Mouse (Mus musculus) G1E (cell line): ENCODE measurements around the gene 2610507B11Rik.

Experiments used
- CTCF ChIP-seq: IDR thresholded peaks from 2 replicates; pipeline ENCODE4 v1.5.1; 2012; ENCODE audit warnings: low read depth, low read length, inconsistent platforms, mixed read lengths
- GATA2 ChIP-seq: IDR thresholded peaks from 2 replicates; pipeline ENCODE4 v1.6.1; 2012; ENCODE audit warnings: low read depth, low read length, inconsistent platforms, borderline replicate concordance
- POLR2AphosphoS5 ChIP-seq: IDR thresholded peaks from 2 replicates; pipeline ENCODE4 v1.6.1; 2012; ENCODE audit warnings: low read depth, low read length, inconsistent platforms; ENCODE audit not compliant: insufficient replicate concordance

DNA sequence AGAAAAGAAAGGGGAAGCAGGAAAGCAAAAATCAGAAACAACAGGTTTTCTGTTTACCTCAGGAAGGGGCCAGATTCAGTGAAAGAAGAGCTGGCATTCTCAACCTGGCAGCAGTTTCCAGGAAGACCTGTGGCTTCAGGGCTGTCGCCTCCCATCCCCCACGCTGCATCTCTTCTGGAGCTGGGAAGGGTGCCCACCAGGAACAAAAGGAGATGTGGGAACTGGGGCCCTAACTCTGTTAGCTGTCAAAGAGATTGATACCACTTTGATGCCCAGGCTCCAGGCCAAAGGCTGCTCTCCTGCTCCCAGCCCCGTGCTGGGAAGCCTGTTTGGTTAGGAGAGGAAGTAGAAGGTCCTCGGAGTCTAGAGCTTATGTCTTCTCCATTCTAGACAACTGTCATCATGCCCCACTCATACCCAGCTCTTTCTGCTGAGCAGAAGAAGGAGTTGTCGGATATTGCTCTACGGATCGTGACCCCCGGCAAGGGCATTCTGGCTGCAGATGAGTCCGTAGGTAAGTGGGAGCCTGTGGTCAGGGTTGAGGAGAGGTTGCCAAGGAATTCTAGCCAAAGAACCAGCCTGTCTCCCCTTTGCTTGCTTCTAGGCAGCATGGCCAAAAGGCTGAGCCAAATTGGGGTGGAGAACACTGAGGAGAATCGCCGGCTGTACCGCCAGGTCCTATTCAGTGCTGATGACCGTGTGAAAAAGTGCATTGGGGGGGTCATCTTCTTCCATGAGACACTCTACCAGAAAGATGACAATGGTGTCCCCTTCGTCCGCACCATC lies 62.6 kb downstream of the 2610507B11Rik start:
- no peak for TF ChIP-seq CTCF
- no peak for TF ChIP-seq GATA2
- no peak for TF ChIP-seq POLR2AphosphoS5
